Mouse (Mus musculus) liver, adult 2 months (tissue): ENCODE data around the gene Kcnq2. TPM values are rescaled to one million over a fixed set of nuclear protein-coding genes. Genes with fewer than 3 reads are reported as not detected.

Experiments
- DNase-seq: peaks from one replicate; pipeline ENCODE4 v3.0.0-alpha.2; 2011; ENCODE audit warnings: low read depth, low spot score; ENCODE audit errors: extremely low read depth
- H3K27ac ChIP-seq: fragments of 200-500 bp; replicated peaks from 2 replicates; pipeline ENCODE4 v1.5.1; 2012; ENCODE audit warnings: low read depth, mild to moderate bottlenecking, control low read depth, inconsistent platforms, low read length; ENCODE audit not compliant: insufficient read depth
- H3K27me3 ChIP-seq: fragments of 200-500 bp; 2 replicates; pipeline ENCODE4 v1.6.1; 2012; ENCODE audit warnings: mild to moderate bottlenecking, moderate library complexity, low read length, inconsistent platforms; ENCODE audit not compliant: control insufficient read depth, insufficient read depth
- H3K36me3 ChIP-seq: fragments of 200-500 bp; 2 replicates; pipeline ENCODE4 v1.6.1; 2012; ENCODE audit warnings: low read length, inconsistent platforms; ENCODE audit not compliant: control insufficient read depth, insufficient read depth
- H3K4me1 ChIP-seq: fragments of 200-500 bp; 2 replicates; pipeline ENCODE4 v1.6.1; 2011; ENCODE audit warnings: low read length; ENCODE audit not compliant: control insufficient read depth, insufficient read depth
- H3K4me3 ChIP-seq: fragments of 200-500 bp; 2 replicates; pipeline ENCODE4 v1.5.1; 2011; ENCODE audit warnings: low read depth, mild to moderate bottlenecking, control low read depth, low read length, moderate library complexity; ENCODE audit not compliant: insufficient read depth
- H3K79me2 ChIP-seq: fragments of 200-500 bp; 2 replicates; pipeline ENCODE4 v1.6.1; 2012; ENCODE audit warnings: inconsistent platforms, mild to moderate bottlenecking, low read length, moderate library complexity; ENCODE audit not compliant: control insufficient read depth, insufficient read depth
- H3K9ac ChIP-seq: fragments of 200-500 bp; 2 replicates; pipeline ENCODE4 v1.6.1; 2012; ENCODE audit warnings: low read depth, mild to moderate bottlenecking, control low read depth, inconsistent platforms, low read length
- CTCF ChIP-seq: fragments of 200-500 bp; IDR thresholded peaks from 2 replicates; pipeline ENCODE4 v1.5.1; 2011; ENCODE audit warnings: low read depth, low read length, control low read depth
- POLR2A ChIP-seq: fragments of 200-500 bp; IDR thresholded peaks from 2 replicates; pipeline ENCODE4 v1.6.1; 2011; ENCODE audit warnings: low read length, control low read depth; ENCODE audit not compliant: insufficient read depth; ENCODE audit errors: extremely low read depth
- WGBS: fragments of 180-500 bp; shearing (Covaris S2); methylation state at CpG from one replicate; pipeline ENCODE4 v1.1.7; 2018; 5-methylcytosine and 5-hydroxymethylcytosine counted together
- polyA plus RNA-seq: library from polyadenylated mRNA; depleted of rRNA; stranded (reverse); fragments of >200 nt; gene quantifications from 2 replicates; pipeline ENCODE4 v1.2.3, GENCODE M21; 2012
- total RNA-seq: library from RNA; depleted of rRNA; stranded (reverse); fragments of >200 nt; gene quantifications from 2 replicates; pipeline ENCODE4 v1.2.3, GENCODE M21; 2014

Kcnq2 gene
- total and polyA plus RNA-seq, 2 experiments: not detected

DNA sequence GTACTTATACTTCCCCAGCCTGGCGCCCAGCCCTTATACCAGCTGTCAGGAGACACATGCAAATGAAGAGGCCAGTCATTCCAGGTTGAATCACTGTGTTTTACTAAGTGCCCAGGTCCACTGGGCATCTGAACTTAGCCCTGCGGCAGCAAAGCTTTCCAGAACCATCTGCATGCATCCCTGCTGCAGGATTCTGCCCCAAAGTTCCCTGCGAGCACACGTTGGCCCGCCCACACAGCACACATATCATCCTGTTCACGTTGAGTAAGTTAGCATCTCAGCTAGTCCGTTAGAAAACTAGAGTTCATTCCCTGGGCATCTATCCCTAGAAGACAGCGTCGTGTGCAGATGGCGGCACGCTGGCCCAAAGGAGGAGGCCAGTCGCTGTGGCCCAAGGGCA, 59.6 kb downstream of the Kcnq2 start:
- Histone ChIP-seq H3K27me3 (no peaks in the 10 kb centered on the region), H3K9ac (no peak overlapping the region), H3K27ac (no peak overlapping the region), H3K36me3 (no peaks in the 10 kb centered on the region), H3K4me3 (no peak overlapping the region), H3K79me2 (no peaks in the 10 kb centered on the region), H3K4me1 (no peaks in the 10 kb centered on the region)
- DNase-seq: no peak
- 77% methylated on average over 12 of the region's 12 CpGs for WGBS
- TF ChIP-seq POLR2A (no peak), CTCF (no peak)

DNA sequence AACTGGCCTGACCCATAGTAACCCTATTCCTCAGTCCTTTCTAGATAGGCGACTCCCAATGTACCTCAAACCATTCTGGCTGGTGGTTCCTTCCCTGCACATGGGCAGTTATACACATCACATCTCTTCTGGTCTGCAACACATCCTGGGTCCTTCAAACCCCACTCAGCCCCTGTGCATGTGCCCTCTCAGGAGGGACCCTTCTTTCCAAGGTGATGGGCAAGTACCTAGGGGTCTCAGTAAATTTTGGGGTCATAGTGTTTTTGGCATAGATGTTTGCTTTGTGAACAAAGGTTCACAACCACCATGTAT, 62.7 kb downstream of the Kcnq2 start:
- Histone ChIP-seq H3K4me3 (no peak overlapping the region), H3K9ac (no peak overlapping the region), H3K27ac (no peak overlapping the region), H3K79me2 (no peaks in the 10 kb centered on the region), H3K4me1 (no peaks in the 10 kb centered on the region), H3K36me3 (no peaks in the 10 kb centered on the region), H3K27me3 (no peaks in the 10 kb centered on the region)
- no peak for TF ChIP-seq POLR2A
- TF ChIP-seq CTCF: no peak
- 0% methylated on average over 1 of the region's 1 CpGs for WGBS
- no peak for DNase-seq

DNA sequence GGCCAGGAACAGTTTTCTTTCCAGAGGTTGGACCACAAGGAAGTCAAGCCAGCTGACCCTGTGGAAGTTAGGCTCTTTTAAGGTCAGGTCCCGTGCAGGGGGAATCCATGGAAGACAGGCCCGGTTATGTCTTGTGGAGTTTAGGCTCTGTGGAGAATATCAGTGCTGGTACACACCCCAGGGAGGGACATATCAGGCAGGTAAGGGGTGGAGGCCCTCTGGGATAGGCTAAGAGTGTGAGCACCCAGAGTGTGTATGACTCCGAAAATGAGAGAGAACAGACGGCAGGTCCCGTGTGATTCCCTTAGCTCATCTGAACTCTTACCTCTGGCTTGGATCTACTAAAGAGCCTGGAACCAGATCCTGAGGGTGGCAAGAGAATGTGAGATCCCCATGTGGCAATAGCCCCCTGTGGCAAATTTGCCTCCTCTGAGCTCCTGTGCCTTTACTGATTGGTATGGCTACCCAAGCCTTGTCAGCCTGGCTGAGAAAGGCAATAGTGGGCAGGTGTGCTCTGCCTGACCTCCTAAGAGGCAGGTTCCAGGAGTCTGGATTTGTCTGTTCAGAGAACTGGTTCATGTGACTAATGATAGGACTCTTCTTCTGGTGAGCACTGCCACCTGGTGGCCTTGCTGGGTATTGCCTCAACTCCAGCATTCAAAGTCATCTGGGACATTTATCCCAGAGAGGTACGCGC, 63.2 kb downstream of the Kcnq2 start:
- Histone ChIP-seq H3K27me3 (no peaks in the 10 kb centered on the region), H3K4me3 (no peak overlapping the region), H3K9ac (no peak overlapping the region), H3K36me3 (no peaks in the 10 kb centered on the region), H3K27ac (no peak overlapping the region), H3K4me1 (no peaks in the 10 kb centered on the region), H3K79me2 (no peaks in the 10 kb centered on the region)
- TF ChIP-seq POLR2A: no peak
- peak; percentile 82 for TF ChIP-seq CTCF
- WGBS: 51% methylated on average over 7 of the region's 7 CpGs
- DNase-seq: peak; percentile 63

DNA sequence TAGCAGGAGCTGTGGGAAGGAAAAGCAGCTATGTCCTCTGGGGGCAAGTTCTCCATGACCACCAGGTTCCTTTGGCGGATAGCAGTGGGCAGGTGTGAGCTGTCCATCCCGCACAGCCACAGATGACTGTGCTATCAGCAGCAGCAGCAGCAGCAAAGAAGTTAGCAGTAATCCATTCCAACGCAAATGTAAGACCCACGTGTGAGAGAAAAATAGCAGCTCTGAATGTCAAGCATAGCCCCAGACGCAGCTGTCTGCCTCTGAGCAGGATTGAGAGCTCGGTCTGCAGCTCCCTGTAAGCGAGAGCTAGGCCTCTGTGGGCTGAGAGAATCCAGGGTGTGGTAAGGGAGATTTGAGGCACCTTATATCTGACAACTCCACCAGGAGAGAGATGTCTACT, 65.0 kb downstream of the Kcnq2 start:
- no peaks in the 10 kb centered on the region for H3K79me2 ChIP-seq
- H3K27me3 ChIP-seq: no peaks in the 10 kb centered on the region
- TF ChIP-seq CTCF (no peak), POLR2A (no peak)
- H3K27ac ChIP-seq: no peak overlapping the region
- no peaks in the 10 kb centered on the region for H3K36me3 ChIP-seq
- no peak overlapping the region for H3K9ac ChIP-seq
- H3K4me1 ChIP-seq: no peaks in the 10 kb centered on the region
- no peak for DNase-seq
- WGBS: 75% methylated on average over 7 of the region's 7 CpGs
- no peak overlapping the region for H3K4me3 ChIP-seq

DNA sequence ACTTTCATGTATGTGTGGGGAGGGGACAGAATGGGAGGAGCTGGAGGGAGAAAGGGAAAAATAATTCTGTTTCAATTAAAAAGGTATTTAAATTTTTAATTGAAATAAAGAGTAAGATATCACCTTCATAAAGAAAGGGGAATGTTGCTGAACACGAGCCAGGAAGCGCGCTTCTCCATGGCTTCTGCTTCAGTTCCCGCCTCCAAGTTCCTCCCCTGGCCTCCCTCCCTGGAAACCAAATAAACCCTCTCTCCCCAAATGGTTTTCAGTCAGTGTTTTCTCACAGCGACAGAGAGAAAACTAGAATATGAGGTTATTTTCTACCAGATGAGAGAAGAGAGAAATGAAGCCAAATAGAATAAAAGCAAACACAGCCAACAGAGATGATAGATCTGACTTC, 66.6 kb downstream of the Kcnq2 start:
- Histone ChIP-seq H3K4me3 (no peak overlapping the region), H3K4me1 (no peaks in the 10 kb centered on the region), H3K79me2 (no peaks in the 10 kb centered on the region), H3K27ac (no peak overlapping the region), H3K36me3 (no peaks in the 10 kb centered on the region), H3K27me3 (no peaks in the 10 kb centered on the region), H3K9ac (no peak overlapping the region)
- no peak for TF ChIP-seq POLR2A
- no peak for TF ChIP-seq CTCF
- no peak for DNase-seq
- WGBS: 70% methylated on average over 5 of the region's 5 CpGs

DNA sequence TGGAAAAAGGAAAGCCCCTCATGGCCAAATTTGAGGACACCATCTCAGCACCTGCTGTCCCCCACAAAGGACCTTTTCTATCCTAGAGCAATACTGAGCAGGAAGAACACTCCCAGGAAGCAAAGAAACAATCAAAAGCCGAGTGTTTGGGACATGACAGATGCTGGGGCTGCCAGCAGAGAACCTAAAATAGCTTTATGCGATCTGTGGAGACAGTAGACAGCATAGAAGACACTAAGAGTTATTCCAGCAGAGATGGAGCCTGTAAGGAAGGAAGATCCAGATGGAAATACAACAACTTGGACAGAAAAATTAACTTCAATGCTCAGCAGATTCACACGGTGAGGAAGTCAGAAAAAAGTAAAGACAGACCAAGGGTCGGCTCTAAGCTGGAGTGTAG, 69.3 kb downstream of the Kcnq2 start:
- WGBS: 46% methylated on average over 4 of the region's 4 CpGs
- H3K4me1 ChIP-seq: no peaks in the 10 kb centered on the region
- no peak overlapping the region for H3K9ac ChIP-seq
- H3K36me3 ChIP-seq: no peaks in the 10 kb centered on the region
- no peaks in the 10 kb centered on the region for H3K27me3 ChIP-seq
- H3K4me3 ChIP-seq: no peak overlapping the region
- no peaks in the 10 kb centered on the region for H3K79me2 ChIP-seq
- no peak overlapping the region for H3K27ac ChIP-seq
- no peak for DNase-seq
- TF ChIP-seq CTCF: no peak
- TF ChIP-seq POLR2A: no peak
